Mouse (Mus musculus) adrenal gland, postnatal 4 days (tissue): Measurements from ENCODE around the gene Pcbp4. TPM values are rescaled to one million over a fixed set of nuclear protein-coding genes. Genes with fewer than 3 reads are reported as not detected.

Experiments
- DNase-seq, 2 experiments: peaks; one replicate each; pipeline ENCODE4 v3.0.0; 2021 to 2022; ENCODE audit warnings: low spot score in 2 of 2, mixed read lengths in 2 of 2
- long read RNA-seq, 2 experiments: library from polyadenylated mRNA; stranded (forward); transcript quantifications; one replicate each; pipeline ENCODE4 v2.0.0; 2021
- total RNA-seq, 2 experiments: library from RNA; stranded (reverse); gene quantifications; 2 replicates each; pipeline ENCODE4 v1.2.3; 2021

The Pcbp4 gene
- 10 to 100 TPM; 59.5 to 63.8 TPM for total RNA-seq
- long read RNA-seq, experiment 1, transcript Pcbp4-201 (13 exons, 2,035 nt), result major isoform, 14 of 30 reads
- long read RNA-seq, experiment 1, partial matches to known transcripts, result 5 of 30 reads
- long read RNA-seq, experiment 1, other reads (novel, unspliced or antisense), result 10 of 30 reads
- long read RNA-seq, experiment 2, transcript Pcbp4-201 (13 exons, 2,035 nt), result major isoform, 38 of 77 reads
- long read RNA-seq, experiment 2, partial matches to known transcripts, result 16 of 77 reads
- long read RNA-seq, experiment 2, other reads (novel, unspliced or antisense), result 23 of 77 reads

GRCm38 (mm10) chr9:106453271-106454070 is at the start of gene Pcbp4:
TSS of gene Pcbp4 (plus strand) at chr9:106453291.
- no peak for DNase-seq

- no peak for DNase-seq
Measured at GRCm38 (mm10) chr9:106405275-106405674, 47.8 kb upstream of the Pcbp4 start.

GRCm38 (mm10) chr9:106406443-106407078 is 46.5 kb upstream of the Pcbp4 start:
- no peak for DNase-seq

GRCm38 (mm10) chr9:106409096-106409495 is 44.0 kb upstream of the Pcbp4 start:
- DNase-seq, result no peak

- no peak for DNase-seq
Measured at GRCm38 (mm10) chr9:106410086-106410650, 42.9 kb upstream of the Pcbp4 start.

GRCm38 (mm10) chr9:106411091-106411594 is 41.9 kb upstream of the Pcbp4 start:
- no peak for DNase-seq

GRCm38 (mm10) chr9:106411729-106412128 is 41.4 kb upstream of the Pcbp4 start:
- DNase-seq, result no peak

- DNase-seq, result no peak
Measured at GRCm38 (mm10) chr9:106412210-106412609, 40.9 kb upstream of the Pcbp4 start.

- DNase-seq, result no peak
Measured at GRCm38 (mm10) chr9:106413606-106414005, 39.5 kb upstream of the Pcbp4 start.

- DNase-seq, result no peak
Measured at GRCm38 (mm10) chr9:106416826-106417225, 36.3 kb upstream of the Pcbp4 start.

- DNase-seq, result peak; percentile 36 to 50
Measured at GRCm38 (mm10) chr9:106417841-106418625, 35.1 kb upstream of the Pcbp4 start.

- no peak for DNase-seq
Measured at GRCm38 (mm10) chr9:106420608-106421007, 32.5 kb upstream of the Pcbp4 start.

GRCm38 (mm10) chr9:106421033-106421864 is 31.8 kb upstream of the Pcbp4 start:
- DNase-seq, result no peak

- DNase-seq, result peak; percentile 46 to 70
Measured at GRCm38 (mm10) chr9:106421865-106422160, 31.3 kb upstream of the Pcbp4 start.

GRCm38 (mm10) chr9:106428719-106429220 is 24.3 kb upstream of the Pcbp4 start:
- DNase-seq, result no peak

- DNase-seq, result peak; percentile 73 to 89
Measured at GRCm38 (mm10) chr9:106429221-106430014, 23.7 kb upstream of the Pcbp4 start, which contains the start of gene Rpl29. TSS of gene Rpl29 (plus strand) at chr9:106429454.

- no peak for DNase-seq
Measured at GRCm38 (mm10) chr9:106430015-106430264, 23.2 kb upstream of the Pcbp4 start.

- DNase-seq, result no peak
Measured at GRCm38 (mm10) chr9:106433389-106433788, 19.7 kb upstream of the Pcbp4 start.

GRCm38 (mm10) chr9:106436566-106436965 is 16.5 kb upstream of the Pcbp4 start:
- no peak for DNase-seq
